Mouse (Mus musculus): ENCODE measurements around the gene Eif2a. TPM values are rescaled to one million over a fixed set of nuclear protein-coding genes. Genes with fewer than 3 reads are reported as not detected.

Gene Eif2a
- polyA plus RNA-seq, 1 experiment from 2014 or later, result 35.5 TPM

DNA sequence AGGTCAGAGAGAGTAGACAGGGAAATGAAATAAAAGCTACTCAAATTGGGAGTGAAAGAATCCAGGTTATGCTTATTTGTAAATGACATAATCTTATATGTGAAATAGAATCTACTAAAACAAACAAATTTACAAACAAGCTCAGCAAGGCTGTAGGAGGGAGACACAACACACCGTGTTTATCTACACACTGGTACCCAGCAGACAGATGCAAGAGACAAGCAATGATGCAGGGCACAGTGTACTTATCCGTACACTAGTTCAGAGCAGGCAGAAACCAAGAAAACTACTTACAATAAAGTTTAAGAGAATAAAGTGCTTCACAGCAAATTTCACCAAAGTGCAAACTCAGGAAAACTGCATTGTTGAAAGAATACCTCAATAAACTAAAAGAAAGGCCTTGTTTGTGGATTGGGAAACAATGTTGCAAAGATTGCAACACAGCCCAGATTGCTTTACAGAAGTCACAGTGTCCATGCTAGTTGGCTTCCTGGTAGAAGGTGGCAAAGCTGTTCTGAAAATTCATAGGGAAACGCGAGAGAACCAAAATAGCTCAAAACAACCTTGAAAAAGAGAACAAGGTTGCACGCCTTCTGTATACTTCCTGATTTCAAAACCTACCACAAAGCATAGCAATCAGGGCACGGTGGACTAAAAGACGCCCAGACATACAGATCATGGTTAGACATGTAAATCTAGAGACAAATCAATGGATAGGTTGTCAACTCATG, 17.4 kb upstream of the Eif2a start:
- no peak for ATAC-seq (ENCODE audit: low read depth)
- WGBS (ENCODE audit: insufficient replicate concordance), result 30% methylated on average over 7 of the region's 7 CpGs
- Histone ChIP-seq H3K9ac (no peak overlapping the region), H3K27me3 (no peaks in the 10 kb centered on the region), H3K9me3 (replicated peaks) (no peaks in the 10 kb centered on the region), H3K4me2 (no peak overlapping the region), H3K4me3 (replicated peaks) (no peak overlapping the region), H3K27ac (no peak overlapping the region; the same call in 1 of the 2 replicates), H3K36me3 (no peaks in the 10 kb centered on the region), H3K4me1 (replicated peaks) (peaks cover 10% of the 10 kb centered on the region)
- no peak for DNase-seq

GRCm38 (mm10) chr3:58511581-58511980, 14.0 kb upstream of the Eif2a start:
- Histone ChIP-seq H3K27ac (no peak overlapping the region), H3K9ac (no peak overlapping the region), H3K4me3 (replicated peaks) (no peak overlapping the region), H3K9me3 (replicated peaks) (no peaks in the 10 kb centered on the region), H3K36me3 (no peaks in the 10 kb centered on the region), H3K4me2 (no peak overlapping the region), H3K27me3 (no peaks in the 10 kb centered on the region), H3K4me1 (replicated peaks) (peaks cover 4% of the 10 kb centered on the region)
- ATAC-seq (ENCODE audit: low read depth) (no peak), DNase-seq (no peak)

GRCm38 (mm10) chr3:58512740-58513139, 12.9 kb upstream of the Eif2a start:
- ATAC-seq (ENCODE audit: low read depth) (no peak), DNase-seq (no peak)
- Histone ChIP-seq H3K4me2 (no peak overlapping the region), H3K27ac (no peak overlapping the region), H3K27me3 (no peaks in the 10 kb centered on the region), H3K9ac (no peak overlapping the region), H3K4me1 (replicated peaks) (peaks cover 7% of the 10 kb centered on the region), H3K4me3 (replicated peaks) (no peak overlapping the region), H3K9me3 (replicated peaks) (no peaks in the 10 kb centered on the region), H3K36me3 (no peaks in the 10 kb centered on the region)
- 54% methylated on average over 3 of the region's 3 CpGs for WGBS (ENCODE audit: insufficient replicate concordance)

DNA sequence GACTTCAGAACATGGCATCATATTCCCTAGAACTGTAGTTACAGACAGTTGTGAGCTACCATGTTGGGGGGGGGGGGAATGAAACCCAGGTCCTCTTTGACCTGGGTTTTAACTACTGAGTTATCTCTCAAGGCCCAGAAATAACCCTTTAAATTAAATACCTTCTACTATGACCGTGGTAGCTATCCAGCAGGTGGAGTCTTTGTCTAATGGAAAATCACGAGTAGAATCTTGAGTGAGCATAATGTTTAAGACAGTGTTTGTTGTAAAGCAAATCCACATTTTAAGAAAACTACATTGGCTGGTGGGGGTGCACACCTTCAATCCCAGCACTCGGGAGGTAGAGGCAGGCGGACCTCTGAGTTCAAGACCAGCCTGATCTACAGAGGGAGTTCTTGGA, 12.1 kb upstream of the Eif2a start:
- Histone ChIP-seq H3K27ac (no peak overlapping the region), H3K4me2 (no peak overlapping the region), H3K4me3 (replicated peaks) (no peak overlapping the region), H3K36me3 (no peaks in the 10 kb centered on the region), H3K27me3 (no peaks in the 10 kb centered on the region), H3K9me3 (replicated peaks) (no peaks in the 10 kb centered on the region), H3K4me1 (replicated peaks) (peaks cover 9% of the 10 kb centered on the region; the same call in 1 of the 2 replicates), H3K9ac (no peak overlapping the region)
- no peak for ATAC-seq (ENCODE audit: low read depth)
- WGBS (ENCODE audit: insufficient replicate concordance), result 64% methylated on average over 4 of the region's 4 CpGs
- no peak for DNase-seq

GRCm38 (mm10) chr3:58515947-58516601, 9.5 kb upstream of the Eif2a start:
- Histone ChIP-seq H3K27me3 (no peaks in the 10 kb centered on the region), H3K27ac (no peak overlapping the region), H3K4me3 (replicated peaks) (no peak overlapping the region), H3K36me3 (peaks cover under 1% of the 10 kb centered on the region), H3K4me2 (no peak overlapping the region), H3K4me1 (replicated peaks) (peaks cover 24% of the 10 kb centered on the region), H3K9ac (no peak overlapping the region), H3K9me3 (replicated peaks) (no peaks in the 10 kb centered on the region)
- no peak for DNase-seq
- WGBS (ENCODE audit: insufficient replicate concordance), result 60% methylated on average over 1 of the region's 1 CpGs
- ATAC-seq (ENCODE audit: low read depth), result no peak

DNA sequence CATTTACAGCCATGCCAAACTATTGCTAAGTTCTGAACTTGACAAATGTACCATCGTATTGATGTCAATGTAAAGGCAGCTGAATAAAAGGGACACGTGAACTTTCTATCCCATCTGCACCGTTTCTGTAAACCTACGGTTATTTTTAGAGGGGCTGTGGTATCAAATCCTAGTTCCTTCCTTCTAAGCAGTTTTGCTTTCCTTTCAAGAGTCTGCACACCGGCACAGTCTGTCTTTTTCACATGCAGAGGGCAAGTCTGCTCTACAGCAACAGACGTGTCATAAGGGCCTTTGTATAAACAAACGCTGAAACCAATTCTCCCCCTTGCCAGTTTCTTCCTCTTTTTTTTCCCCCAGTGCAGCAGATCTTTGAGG, 9.0 kb upstream of the Eif2a start:
- Histone ChIP-seq H3K36me3 (peaks cover 6% of the 10 kb centered on the region), H3K4me2 (no peak overlapping the region), H3K4me3 (replicated peaks) (no peak overlapping the region), H3K9ac (no peak overlapping the region), H3K9me3 (replicated peaks) (no peaks in the 10 kb centered on the region), H3K27me3 (no peaks in the 10 kb centered on the region), H3K27ac (no peak overlapping the region), H3K4me1 (replicated peaks) (peaks cover 29% of the 10 kb centered on the region)
- ATAC-seq (ENCODE audit: low read depth) (no peak), DNase-seq (no peak)
- WGBS (ENCODE audit: insufficient replicate concordance), result 24% methylated on average over 7 of the region's 7 CpGs

GRCm38 (mm10) chr3:58517258-58517657, 8.4 kb upstream of the Eif2a start:
- H3K9ac ChIP-seq, result no peak overlapping the region
- H3K9me3 ChIP-seq (replicated peaks), result no peaks in the 10 kb centered on the region
- peaks cover 29% of the 10 kb centered on the region for H3K4me1 ChIP-seq (replicated peaks)
- peaks cover 9% of the 10 kb centered on the region for H3K36me3 ChIP-seq
- H3K27ac ChIP-seq, result no peak overlapping the region
- DNase-seq (no peak), ATAC-seq (ENCODE audit: low read depth) (no peak)
- WGBS (ENCODE audit: insufficient replicate concordance), result 42% methylated on average over 5 of the region's 5 CpGs
- no peak overlapping the region for H3K4me2 ChIP-seq
- no peak overlapping the region for H3K4me3 ChIP-seq (replicated peaks)
- H3K27me3 ChIP-seq, result no peaks in the 10 kb centered on the region

GRCm38 (mm10) chr3:58517800-58518199, 7.8 kb upstream of the Eif2a start:
- Histone ChIP-seq H3K36me3 (peaks cover 14% of the 10 kb centered on the region), H3K4me2 (no peak overlapping the region), H3K4me3 (replicated peaks) (no peak overlapping the region), H3K27me3 (no peaks in the 10 kb centered on the region), H3K9me3 (replicated peaks) (no peaks in the 10 kb centered on the region), H3K9ac (no peak overlapping the region), H3K4me1 (replicated peaks) (peaks cover 29% of the 10 kb centered on the region), H3K27ac (no peak overlapping the region)
- WGBS (ENCODE audit: insufficient replicate concordance), result 62% methylated on average over 5 of the region's 5 CpGs
- ATAC-seq (ENCODE audit: low read depth), result no peak
- no peak for DNase-seq

GRCm38 (mm10) chr3:58518962-58519361, 6.7 kb upstream of the Eif2a start:
- no peaks in the 10 kb centered on the region for H3K9me3 ChIP-seq (replicated peaks)
- H3K9ac ChIP-seq, result no peak overlapping the region
- 0 out of 2 replicates have a peak, but pooled peaks have one; percentile 34 for ATAC-seq (ENCODE audit: low read depth)
- peaks cover 38% of the 10 kb centered on the region for H3K4me1 ChIP-seq (replicated peaks)
- no peak overlapping the region for H3K4me2 ChIP-seq
- peaks cover 24% of the 10 kb centered on the region for H3K36me3 ChIP-seq
- no peaks in the 10 kb centered on the region for H3K27me3 ChIP-seq
- H3K27ac ChIP-seq, result no peak overlapping the region
- DNase-seq, result no peak
- H3K4me3 ChIP-seq (replicated peaks), result no peak overlapping the region
- 45% methylated on average over 2 of the region's 2 CpGs for WGBS (ENCODE audit: insufficient replicate concordance)

DNA sequence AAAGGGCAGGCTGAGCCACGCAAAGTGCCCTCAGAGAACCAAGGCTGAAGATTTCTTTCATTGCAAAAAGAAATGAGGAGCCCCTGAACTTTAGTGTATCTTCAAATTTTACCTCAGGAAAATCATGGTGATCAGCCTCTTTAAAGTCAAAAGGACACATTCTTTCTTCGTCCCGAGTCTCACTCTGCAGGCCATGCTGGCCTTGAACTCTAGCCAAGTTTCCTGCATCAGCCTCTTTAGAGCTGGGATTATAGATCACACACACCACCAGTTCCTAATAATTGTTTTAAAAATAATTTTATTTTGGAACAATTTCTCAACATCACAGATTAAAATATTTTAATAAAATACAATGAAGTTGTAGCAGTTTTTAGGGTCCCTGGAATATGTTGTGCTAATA, 6.1 kb upstream of the Eif2a start:
- no peak overlapping the region for H3K4me2 ChIP-seq
- ATAC-seq (ENCODE audit: low read depth) (no peak), DNase-seq (no peak)
- H3K9ac ChIP-seq, result no peak overlapping the region
- peaks cover 43% of the 10 kb centered on the region for H3K4me1 ChIP-seq (replicated peaks)
- no peak overlapping the region for H3K27ac ChIP-seq
- no peaks in the 10 kb centered on the region for H3K27me3 ChIP-seq
- WGBS (ENCODE audit: insufficient replicate concordance), result 71% methylated on average over 3 of the region's 3 CpGs
- no peak overlapping the region for H3K4me3 ChIP-seq (replicated peaks)
- peaks cover 24% of the 10 kb centered on the region for H3K36me3 ChIP-seq
- no peaks in the 10 kb centered on the region for H3K9me3 ChIP-seq (replicated peaks)

DNA sequence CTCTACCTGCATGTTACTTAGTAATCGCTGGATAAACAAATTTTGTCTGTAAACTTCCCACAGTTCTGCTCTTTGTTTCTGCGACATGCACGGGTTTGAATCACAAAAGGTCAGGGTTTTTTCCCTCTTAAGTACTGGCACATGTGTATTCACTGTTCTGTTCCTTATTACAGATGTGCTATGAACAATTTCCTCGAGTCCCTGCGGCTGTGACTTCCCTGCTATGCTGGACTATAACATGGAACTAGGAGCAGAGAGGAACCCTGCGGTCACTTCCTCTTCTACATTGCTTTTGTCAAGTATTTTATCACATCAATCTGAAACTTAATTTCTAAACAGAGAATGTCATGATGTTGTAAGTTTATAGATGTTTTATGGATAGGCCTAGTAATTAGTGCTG, 5.3 kb upstream of the Eif2a start:
- no peaks in the 10 kb centered on the region for H3K27me3 ChIP-seq
- peaks cover 43% of the 10 kb centered on the region for H3K4me1 ChIP-seq (replicated peaks)
- H3K9ac ChIP-seq, result no peak overlapping the region
- H3K4me2 ChIP-seq, result no peak overlapping the region
- DNase-seq, result no peak
- no peak for ATAC-seq (ENCODE audit: low read depth)
- peaks cover 24% of the 10 kb centered on the region for H3K36me3 ChIP-seq
- no peak overlapping the region for H3K4me3 ChIP-seq (replicated peaks)
- no peaks in the 10 kb centered on the region for H3K9me3 ChIP-seq (replicated peaks)
- no peak overlapping the region for H3K27ac ChIP-seq
- WGBS (ENCODE audit: insufficient replicate concordance), result 60% methylated on average over 6 of the region's 6 CpGs

GRCm38 (mm10) chr3:58521361-58521760, 4.3 kb upstream of the Eif2a start:
- DNase-seq (no peak), ATAC-seq (ENCODE audit: low read depth) (no peak)
- H3K4me1 ChIP-seq (replicated peaks), result peaks cover 44% of the 10 kb centered on the region
- no peak overlapping the region for H3K9ac ChIP-seq
- no peak overlapping the region for H3K4me3 ChIP-seq (replicated peaks)
- no peaks in the 10 kb centered on the region for H3K27me3 ChIP-seq
- H3K4me2 ChIP-seq, result no peak overlapping the region
- H3K36me3 ChIP-seq, result peaks cover 24% of the 10 kb centered on the region
- 79% methylated on average over 2 of the region's 2 CpGs for WGBS (ENCODE audit: insufficient replicate concordance)
- H3K9me3 ChIP-seq (replicated peaks), result no peaks in the 10 kb centered on the region
- H3K27ac ChIP-seq, result no peak overlapping the region

All from liver, embryonic 13.5 days (tissue).